Mouse (Mus musculus): ENCODE results near the gene Lep.

The Lep gene

DNA sequence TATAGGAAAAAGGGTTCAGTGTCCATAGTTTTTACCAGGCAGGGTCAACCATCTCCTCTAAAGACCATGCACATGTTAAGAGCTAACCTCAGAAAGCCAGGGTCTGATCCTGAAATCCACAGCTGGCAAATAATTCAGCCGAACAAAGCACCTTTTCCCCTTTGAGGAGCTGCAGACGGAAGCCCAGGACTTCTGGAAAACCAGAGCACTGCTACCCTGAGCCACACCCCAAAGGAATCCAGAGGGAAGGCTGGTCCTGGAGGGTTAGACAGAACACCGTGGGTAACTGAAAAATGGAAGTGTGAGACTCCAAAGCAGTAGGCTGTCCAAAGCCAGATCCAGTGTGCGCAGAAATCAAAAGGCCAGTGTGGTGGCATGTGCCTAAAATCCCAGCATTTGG is 58.9 kb downstream of the Lep start:
- no peak for DNase-seq

DNA sequence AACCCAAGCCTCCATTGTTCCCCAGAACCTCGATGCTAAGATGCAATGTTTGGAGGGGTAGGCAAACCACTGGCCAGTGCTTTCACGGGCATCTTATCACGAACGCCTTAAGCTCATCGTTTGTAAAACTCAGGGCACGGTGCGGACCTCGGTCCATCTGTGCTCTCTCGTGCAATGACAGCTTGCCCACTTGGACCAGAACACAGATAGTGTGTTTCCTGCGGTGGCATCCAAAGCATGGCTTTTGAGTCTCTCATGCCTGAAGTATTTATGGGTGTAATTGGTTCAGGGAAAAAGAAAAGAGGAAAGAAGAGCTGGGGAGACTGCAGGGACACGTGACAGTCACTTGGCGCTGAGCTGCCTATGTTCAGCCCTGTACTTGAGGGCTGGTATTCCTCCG is 60.0 kb downstream of the Lep start:
- DNase-seq = no peak

Measured in kidney, adult 11 months (tissue).